Mouse (Mus musculus) adrenal gland, adult 8-10 months (tissue): ENCODE data around the gene Rps6ka2. TPM values are rescaled to one million over a fixed set of nuclear protein-coding genes. Genes with fewer than 3 reads are reported as not detected.
A peak's percentile ranks its signal among the peaks of the same experiment; 100 is the strongest.
"Not testable (repeated sequence)": the region's sequence is repeated elsewhere in the genome, so short reads cannot be mapped to it uniquely, and the experiment has no call there.

ENCODE experiments used
- DNase-seq: peaks from one replicate; pipeline ENCODE4 v3.0.0; 2022
- total RNA-seq, 4 experiments: library from RNA; stranded (reverse); gene quantifications; 2 replicates each; pipeline ENCODE4 v1.2.4; 2022

The Rps6ka2 gene
- total RNA-seq, 4 experiments from 2014 or later = 14.9 to 20.8 (median 19.2) TPM

DNA sequence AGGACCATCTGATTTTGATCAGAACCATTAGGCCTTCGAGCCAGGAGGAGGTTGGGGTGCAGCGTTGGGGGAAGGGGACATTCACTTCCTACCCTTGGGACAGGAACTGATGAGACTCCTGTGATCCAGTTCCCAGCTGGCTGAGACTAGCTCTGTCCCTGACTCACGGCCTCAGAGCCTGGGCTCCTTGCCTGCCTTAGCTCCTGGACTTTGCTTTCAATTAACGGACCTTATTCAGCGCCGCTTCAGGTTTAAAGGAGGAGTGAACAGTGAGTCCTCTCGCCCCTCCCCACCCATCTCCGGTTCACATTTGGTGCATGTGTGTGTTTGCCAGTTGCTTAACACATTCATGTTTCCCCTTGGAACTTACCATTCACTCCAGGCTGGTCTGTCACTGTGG is 100.6 kb downstream of the Rps6ka2 start:
- DNase-seq = no peak

DNA sequence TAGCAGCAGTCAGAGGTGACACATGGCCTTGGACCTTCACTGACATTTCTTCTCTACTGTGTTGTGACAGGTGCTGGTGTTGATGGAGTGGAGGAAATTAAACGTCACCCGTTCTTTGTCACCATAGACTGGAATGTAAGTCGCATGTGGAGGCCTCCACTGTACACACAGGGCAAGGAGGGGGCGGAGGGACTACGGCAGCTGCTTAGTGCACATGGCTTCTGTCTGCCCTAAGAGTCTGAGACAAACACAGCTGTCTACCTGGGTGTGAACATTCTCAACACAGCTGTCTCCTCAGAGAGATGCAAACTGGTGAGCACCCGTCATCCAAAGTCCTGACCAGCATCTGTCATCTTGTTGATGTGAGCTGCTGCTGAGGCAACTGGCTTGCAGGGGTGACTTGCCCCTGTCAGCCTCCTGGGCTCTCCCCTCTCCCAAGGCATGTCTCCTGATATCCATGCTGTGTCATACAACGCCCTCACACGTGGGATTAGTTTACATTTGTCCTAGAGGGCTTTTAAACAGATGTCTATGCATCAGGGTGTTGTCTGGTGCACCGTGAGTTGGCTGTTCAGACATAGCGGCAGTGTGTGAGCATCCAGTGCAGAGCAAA is 101.7 kb downstream of the Rps6ka2 start:
- DNase-seq = no peak

DNA sequence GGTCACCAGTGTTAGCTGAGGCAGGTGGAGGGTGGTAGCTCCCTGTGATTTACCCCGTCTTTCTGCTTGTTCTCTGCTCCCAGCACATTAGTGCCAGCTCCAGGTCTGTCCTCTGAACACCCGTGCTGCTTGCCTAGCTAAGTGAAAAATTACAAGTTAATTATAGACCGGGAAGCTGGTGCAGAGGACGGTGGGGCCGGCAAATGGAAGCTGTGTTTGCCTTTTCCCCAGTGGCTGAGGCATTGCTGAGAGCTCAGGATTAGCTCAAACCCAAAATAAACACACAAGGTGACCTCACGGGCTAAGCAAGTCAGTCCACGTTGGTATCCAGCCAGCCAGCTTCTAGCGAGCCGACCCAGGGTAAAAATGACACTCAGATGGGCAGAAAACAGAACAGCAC is 103.1 kb downstream of the Rps6ka2 start:
- no peak for DNase-seq

DNA sequence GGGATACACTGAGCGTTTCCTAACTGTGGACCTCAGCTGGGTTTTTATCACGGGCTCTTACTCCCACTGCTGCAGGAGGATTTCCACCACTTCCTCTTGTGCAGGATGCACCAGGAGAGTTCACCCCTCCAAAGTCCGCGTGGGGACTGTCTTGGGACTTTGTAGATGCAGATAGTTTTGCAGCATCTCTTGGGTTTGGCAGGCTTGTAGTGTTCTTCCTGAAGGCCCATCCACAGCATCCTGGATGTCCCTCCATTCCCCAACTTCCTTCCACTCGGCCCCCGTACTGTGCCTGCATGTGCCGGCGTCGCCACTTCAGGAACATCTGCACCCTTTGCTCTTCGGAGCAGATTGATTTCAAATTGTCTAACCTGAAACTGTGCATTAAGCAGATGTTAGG is 103.9 kb downstream of the Rps6ka2 start:
- DNase-seq = no peak

DNA sequence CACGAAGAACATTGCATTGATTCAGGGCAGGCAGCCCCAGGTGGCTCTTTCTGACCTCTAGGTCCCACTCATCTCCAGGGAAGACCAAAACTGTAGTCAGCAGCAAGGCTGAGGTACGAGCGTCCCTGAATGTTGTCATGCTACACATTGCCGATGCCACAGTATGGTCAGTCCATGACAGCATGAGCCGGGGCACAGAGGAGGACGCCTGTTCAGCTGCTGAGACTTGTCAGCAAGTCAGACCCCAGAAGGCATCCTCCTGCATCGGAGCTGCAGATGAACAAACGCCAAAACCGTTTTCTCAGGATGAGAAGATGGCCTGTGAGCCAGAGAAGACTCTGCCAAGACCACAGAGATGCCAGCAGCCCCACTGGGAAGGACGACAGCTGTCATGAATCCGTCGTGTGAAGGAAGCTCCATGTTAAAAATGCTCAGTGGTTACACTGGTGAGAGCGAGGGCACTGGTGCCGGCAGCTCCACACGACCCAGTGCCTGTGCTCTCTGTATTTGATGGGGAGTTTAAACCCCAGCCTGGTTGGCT is 108.9 kb downstream of the Rps6ka2 start:
- no peak for DNase-seq

DNA sequence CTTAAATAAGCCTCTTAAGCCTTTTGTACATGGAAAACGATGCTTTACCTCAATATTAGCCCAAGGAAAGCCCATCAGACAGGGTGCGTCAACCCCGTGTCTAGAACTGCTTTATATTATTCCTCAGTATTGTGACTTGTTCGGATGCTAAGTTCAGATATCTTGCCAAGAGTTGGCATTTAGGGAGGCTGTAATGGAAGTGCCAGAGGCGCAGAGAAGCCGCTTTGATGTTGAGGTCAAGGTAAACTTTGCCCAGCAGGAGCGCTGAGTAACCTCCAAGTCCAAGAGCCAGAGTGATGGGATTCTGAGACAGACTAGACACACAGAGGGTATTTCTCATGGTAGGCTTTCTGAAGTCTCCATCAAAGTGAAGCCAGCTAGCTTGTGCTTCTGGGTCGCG is 109.3 kb downstream of the Rps6ka2 start:
- peak; percentile 64 for DNase-seq

DNA sequence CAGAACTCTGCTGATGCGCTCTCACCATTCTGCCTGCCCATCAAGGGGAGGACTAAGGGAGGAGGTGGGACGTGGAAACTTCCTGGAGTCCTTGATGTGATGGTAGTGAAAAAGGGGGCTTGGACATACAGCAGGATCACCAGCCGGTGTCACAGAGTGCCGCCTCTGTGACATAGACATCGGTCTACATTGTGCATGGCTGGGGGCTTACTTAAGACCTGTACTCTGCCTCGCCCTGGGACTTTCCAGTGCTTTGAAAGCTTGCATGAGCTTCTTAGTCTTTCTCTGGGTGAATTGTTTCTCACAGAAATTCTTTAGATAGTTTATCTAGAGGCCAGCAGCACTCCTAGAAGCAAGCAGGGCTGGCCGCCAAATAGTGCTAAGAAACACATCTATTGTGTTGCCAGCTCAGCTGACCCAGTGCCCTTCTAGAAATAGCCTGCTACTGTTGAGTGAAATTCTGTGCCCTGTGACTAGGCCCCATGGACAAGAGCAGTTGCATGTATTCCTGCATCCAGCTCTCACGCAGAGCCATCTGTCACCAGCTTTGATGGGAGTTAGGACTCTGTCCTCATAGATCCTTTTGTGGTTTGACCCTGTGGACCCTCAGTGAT is 114.5 kb downstream of the Rps6ka2 start:
- DNase-seq = peak; percentile 30

DNA sequence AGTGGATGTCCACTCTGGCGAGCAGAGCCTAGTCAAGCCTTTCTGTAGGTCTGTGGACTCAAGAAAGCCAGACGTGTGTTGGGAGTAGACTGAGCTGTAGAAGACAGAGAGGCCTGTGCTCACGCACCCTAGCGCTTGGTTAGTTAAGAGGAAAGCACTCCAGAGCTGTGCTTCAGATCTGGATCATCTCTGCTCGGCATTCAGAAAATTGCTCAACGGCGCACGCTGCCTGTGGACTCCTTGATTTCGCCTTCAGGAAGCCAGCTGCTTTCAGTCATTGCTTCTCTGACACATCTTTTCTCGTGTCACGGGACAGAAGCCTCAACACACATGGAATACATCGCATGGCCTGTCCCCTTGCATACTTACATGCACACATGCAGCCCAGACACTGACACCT is 115.4 kb downstream of the Rps6ka2 start:
- DNase-seq = no peak

DNA sequence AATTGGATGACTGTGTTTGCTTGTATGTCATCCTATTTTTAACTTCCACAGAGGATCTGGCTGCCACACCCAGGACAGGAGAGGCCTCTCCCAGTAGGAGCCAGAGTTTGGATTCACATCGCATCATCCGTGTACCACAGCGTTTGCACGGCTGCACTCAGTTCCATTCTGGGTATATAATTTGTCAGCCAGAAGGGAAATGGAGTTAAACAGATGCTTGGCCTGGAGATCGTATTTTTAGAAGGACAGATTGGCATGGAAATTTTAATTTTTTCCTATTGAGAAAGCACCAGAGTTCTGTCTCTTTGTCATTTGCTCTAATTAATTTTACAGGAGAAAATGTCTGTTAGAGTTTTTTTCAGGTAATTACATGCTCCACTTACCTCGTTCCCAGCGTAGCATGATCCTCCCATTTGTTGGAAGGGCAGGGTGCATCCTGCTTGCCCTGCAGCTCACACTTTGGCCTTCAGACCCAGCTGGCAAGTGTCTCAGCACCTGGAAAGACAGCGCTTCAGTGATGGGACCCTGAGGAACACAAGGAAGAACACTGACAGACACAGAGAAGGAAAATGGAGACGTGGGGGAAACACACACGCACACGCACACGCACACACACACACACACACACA is 116.6 kb downstream of the Rps6ka2 start:
- no peak for DNase-seq

DNA sequence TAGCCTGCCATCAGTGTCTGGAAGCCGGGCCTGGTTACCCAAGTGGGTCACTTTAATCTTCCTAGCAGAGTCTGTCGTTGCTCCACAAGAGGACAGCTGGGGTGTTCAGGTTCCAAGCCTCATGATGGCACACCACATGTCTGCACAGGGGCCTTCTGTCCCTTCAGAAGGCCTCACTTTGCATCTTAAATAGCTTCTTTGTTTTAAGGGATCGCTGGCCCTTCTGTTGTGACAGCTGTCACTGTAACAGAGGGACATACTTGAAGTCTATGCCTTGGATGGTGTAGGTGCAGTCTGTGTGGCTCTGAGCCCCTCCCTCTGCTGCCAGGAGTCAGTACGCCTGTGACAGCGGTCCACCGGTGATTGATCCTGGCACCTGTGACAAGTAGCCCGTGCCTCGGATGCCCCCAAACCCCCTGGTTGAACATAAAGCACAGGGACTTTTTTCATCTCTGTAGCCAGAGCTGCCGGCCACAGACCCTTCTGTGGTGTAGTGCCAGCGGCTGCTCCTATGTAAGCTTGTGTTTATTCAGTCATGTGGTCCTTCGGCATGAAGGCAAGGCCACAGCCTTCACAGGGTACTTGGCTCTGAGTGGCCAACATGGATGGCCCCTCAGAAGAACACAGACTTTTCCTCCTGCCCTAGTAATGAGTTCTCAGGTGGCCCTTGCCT is 122.2 kb downstream of the Rps6ka2 start:
- no peak for DNase-seq

DNA sequence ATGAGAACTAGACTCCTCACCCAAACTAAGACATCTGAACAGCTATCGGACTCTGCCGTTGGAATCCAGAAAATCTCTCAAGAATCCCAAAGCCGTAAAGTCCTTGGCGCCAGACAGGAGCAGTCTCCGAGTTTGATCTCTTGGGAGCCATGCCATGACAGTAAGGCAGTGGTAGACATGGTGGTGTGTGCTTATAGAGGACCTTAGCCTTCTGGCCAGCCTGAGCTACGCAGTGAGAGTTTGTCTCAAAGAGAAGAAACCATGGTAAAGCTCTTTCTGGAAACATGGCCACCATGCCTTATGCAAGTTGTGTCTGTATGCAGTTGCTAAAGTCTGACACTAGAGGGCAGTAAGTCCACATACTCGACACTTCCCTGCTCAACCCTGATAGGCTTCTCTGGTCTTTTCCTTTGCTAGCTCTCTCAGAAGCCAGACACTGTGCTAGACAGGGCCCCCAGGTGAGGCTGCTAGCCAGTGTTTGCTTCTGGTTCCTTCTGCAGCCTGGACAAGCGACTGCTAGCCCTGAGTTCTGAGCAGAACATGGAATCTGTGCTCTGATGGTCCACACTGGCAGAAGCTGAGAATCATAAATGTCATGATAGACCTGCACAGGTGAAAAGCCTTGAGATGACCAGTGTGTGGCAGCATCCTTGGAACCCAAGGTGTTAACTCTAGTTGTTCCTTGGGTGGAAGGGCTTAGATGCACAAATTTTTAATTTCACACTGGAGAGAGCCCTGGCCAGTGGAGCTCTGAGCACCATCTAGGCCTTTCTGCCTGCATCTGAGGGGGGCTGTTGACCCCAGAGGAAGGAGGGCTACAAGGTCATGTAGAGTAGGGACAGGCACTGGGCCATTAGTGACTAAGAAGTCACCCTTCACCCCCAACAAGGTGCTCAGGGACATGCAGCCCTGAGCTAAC is 136.6 kb downstream of the Rps6ka2 start:
- DNase-seq = not testable (repeated sequence)

DNA sequence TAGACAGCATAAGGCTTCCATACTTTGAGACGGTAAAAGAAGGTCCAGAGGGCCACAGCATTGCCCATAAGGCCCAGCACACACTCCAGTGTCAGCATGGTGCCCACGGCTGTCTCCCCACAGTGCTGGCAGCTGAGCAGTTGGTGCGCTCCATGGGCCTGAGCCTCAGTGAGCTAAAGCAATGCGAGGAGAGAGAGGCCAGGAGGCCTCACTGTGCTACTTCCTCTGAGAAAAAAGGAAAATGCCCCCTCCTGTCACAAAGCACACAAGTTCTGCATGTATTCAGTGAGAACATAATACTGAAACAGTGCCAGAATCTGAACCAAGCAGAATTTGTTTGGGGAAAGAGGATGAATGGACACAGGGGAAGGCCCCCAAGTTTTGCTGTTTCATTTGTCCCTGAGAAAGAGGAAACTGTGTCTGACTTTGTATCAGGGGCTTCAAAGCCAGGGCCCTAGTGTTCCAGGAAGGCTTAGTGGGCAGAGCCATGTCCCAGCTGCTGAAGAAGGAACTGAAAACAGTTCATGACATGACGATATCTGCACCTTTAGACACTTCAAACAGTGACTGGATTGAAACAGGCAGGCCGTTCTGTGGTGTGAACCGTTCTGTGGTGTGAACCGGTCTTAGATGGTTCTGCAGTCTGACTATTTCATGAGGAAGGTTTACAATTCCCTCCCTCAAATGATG is 145.9 kb downstream of the Rps6ka2 start:
- DNase-seq = not testable (repeated sequence)

DNA sequence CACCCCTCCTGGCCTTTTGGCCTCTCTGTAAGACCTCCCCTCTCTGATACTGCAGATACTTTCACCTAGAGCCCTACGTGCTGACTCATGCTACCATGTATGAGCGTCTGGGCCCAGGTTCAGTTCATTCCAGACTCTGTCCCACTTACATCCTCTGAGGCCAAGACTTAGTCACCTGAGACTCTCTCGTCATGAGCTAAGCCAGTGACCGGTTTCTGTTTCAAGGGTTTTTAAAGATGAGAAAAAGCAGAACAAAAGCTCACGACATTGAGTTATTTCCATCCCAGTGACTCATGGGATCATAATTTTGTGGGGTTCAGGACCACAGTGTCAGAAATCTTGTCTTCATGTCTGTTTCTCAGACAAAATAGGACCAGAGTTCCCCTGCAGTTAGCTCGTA is 149.9 kb downstream of the Rps6ka2 start:
- not testable (repeated sequence) for DNase-seq

DNA sequence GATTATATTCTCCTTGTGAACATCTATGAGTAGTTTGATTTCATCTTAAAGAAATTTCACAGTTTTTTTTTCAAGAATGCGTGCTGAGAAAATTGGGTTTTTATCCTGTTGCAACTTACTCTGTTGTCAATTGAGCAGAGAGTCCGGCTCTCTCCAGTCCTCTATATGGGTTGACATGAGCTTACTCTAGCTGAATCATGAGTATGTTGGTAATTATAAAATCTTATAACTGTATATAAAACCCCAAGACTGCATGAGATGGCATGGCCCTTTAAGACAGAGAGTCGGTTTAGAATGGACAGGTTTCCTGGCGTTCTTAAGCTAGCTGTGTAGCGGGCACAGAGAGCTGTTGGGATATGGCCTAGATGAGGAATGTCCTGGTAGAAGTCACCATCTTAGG is 154.4 kb downstream of the Rps6ka2 start, which contains the start of gene Tcp10a:
Gene Tcp10a, plus strand, starts transcription at position 301 of the 400 bp plus-strand sequence.
- DNase-seq = not testable (repeated sequence)

DNA sequence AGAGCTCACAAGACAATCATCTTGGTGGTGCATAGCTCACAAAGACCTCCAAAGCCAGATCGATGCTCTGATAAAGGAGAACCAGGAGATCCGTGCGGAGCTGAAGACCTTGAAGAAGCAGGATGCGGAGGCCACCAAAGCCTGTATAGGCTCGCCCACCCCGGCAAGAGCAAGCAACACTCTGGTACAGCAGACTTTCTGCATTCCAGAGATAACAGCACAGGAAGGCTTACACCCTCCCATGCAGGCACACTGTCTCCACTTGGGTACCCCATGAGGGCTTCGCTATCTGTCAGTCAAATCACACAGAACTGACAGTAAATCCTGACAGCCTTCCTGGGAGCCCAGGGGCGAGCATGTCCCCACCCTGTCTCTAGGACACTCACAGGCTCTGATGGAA is 156.5 kb downstream of the Rps6ka2 start:
- DNase-seq = not testable (repeated sequence)

DNA sequence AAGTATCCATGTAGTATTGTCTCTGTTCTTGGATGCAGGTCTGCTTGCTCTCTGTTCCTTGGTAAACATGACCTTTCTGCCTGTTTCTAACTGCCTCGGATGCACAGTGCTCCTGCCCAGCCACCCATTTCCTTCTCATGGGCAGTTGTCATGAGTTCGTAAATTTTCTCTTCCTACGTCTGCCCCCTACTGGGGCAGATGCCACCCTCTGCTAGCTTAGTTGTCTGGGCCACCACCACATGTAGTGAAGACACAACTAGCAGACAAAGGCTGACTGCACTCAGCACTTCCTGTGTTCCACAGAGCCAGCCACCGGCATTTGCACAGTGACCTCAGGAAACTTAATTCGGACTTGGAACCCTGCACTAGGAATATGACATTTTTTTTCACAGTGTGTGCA is 162.8 kb downstream of the Rps6ka2 start:
- DNase-seq = not testable (repeated sequence)

DNA sequence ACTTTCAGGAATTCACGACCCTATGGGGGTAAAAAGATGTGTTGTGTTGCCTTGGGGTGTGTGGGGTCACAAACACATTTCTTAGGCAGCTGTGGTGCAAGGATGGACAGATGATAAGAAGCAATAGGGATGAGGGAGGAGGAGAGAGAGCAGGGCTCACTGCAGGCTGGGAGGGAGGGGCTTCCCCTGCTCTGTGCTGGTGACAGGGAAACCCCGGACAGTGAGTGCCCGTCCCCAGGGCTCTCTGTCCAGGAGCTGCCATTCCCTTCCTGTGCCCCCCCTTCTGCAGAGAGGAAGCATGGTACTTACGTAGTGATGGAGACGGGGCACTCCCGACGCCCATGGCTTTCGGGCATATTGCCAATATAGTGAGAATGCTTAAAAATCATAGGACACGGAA is 167.5 kb downstream of the Rps6ka2 start:
- DNase-seq = not testable (repeated sequence)

DNA sequence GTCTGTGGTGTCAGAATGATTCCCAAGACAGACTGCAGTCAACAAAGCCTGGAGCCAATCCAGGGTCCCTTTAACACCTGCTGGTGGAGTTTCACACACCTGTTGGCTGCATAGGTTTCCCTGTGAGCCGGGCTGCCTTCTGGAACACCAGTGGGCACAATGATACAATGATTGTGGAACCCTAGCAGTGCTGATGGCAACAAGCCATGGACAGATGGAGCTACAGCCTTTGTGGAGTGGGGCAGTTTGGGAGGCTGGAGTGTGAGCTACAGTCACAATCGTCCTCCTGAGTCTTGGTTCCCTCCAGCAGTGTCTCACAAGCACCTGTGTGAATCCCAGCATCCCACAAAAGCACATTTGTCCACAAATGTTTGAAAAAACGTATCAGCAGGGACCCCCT is 178.8 kb downstream of the Rps6ka2 start:
- not testable (repeated sequence) for DNase-seq

DNA sequence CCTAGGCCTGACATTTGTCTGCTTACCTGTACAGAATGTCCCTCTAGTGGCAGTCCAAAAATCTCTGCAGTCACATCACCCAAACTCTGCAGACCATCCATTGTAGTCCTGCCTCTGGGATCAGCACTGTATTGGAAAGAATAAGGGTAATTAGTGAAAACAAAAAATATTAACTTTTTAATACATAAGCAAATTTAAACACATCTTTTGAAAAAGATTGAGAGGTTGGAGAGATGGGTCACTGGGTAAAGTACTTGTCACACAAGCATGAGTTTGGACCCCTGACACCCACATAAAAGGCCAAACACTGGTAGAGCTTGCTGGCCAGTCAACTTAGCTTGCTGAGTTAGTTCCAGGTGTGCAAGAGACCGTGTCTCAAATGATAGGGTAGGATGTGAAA is 182.7 kb downstream of the Rps6ka2 start, which contains the start of gene Ttll2:
Gene Ttll2, minus strand, starts transcription at position 101 of the 400 bp plus-strand sequence.
- DNase-seq = not testable (repeated sequence)
